Mouse (Mus musculus) retina, adult 2 months (tissue): ENCODE results near the gene Smad6.

Experiments
- DNase-seq: peaks from one replicate; pipeline ENCODE4 v3.0.0-alpha.2; 2012; ENCODE audit warnings: low read depth, low spot score

Smad6 gene

GRCm38 (mm10) chr9:64021853-64022561 lies at the start of gene Smad6:
Smad6 (minus strand) TSS chr9:64022059.
- no peak for DNase-seq

GRCm38 (mm10) chr9:64070674-64071073 lies 48.8 kb upstream of the Smad6 start:
- no peak for DNase-seq

GRCm38 (mm10) chr9:64069131-64069530 lies 47.3 kb upstream of the Smad6 start:
- no peak for DNase-seq

- DNase-seq = no peak
Measured at GRCm38 (mm10) chr9:64068571-64068970, 46.7 kb upstream of the Smad6 start.

- no peak for DNase-seq
Measured at GRCm38 (mm10) chr9:64067787-64068186, 45.9 kb upstream of the Smad6 start.

- DNase-seq = no peak
Measured at GRCm38 (mm10) chr9:64060033-64060539, 38.2 kb upstream of the Smad6 start.

GRCm38 (mm10) chr9:64057903-64058650 lies 36.2 kb upstream of the Smad6 start:
- DNase-seq = no peak

- DNase-seq = no peak
Measured at GRCm38 (mm10) chr9:64055162-64055561, 33.3 kb upstream of the Smad6 start.

- DNase-seq = no peak
Measured at GRCm38 (mm10) chr9:64053786-64054185, 31.9 kb upstream of the Smad6 start.

- no peak for DNase-seq
Measured at GRCm38 (mm10) chr9:64051241-64051640, 29.4 kb upstream of the Smad6 start.

GRCm38 (mm10) chr9:64050513-64051065 lies 28.7 kb upstream of the Smad6 start:
- DNase-seq = no peak

- DNase-seq = no peak
Measured at GRCm38 (mm10) chr9:64049471-64050380, 27.9 kb upstream of the Smad6 start.

GRCm38 (mm10) chr9:64045117-64045890 lies 23.4 kb upstream of the Smad6 start:
- no peak for DNase-seq

- no peak for DNase-seq
Measured at GRCm38 (mm10) chr9:64044343-64044742, 22.5 kb upstream of the Smad6 start.

GRCm38 (mm10) chr9:64042911-64043310 lies 21.1 kb upstream of the Smad6 start:
- DNase-seq = no peak

GRCm38 (mm10) chr9:64042216-64042615 lies 20.4 kb upstream of the Smad6 start:
- no peak for DNase-seq

- no peak for DNase-seq
Measured at GRCm38 (mm10) chr9:64029908-64030631, 8.2 kb upstream of the Smad6 start.

GRCm38 (mm10) chr9:64025565-64025964 lies 3.7 kb upstream of the Smad6 start:
- no peak for DNase-seq

- no peak for DNase-seq
Measured at GRCm38 (mm10) chr9:64024976-64025375, 3.1 kb upstream of the Smad6 start.
